Mouse (Mus musculus): ENCODE measurements around the gene Pctp.

The Pctp gene

GRCm38 (mm10) chr11:90002231-90002986 is at the start of gene Pctp:
Pctp (minus strand) TSS chr11:90002894.
- DNase-seq (ENCODE audit: low read depth): peak; percentile 86

- DNase-seq (ENCODE audit: low read depth): no peak
These were observed 47.3 kb upstream of the Pctp start for GRCm38 (mm10) chr11:90050016-90050415.

- no peak for DNase-seq (ENCODE audit: low read depth)
These were observed 44.6 kb upstream of the Pctp start for GRCm38 (mm10) chr11:90047271-90047670.

- no peak for DNase-seq (ENCODE audit: low read depth)
These were observed 43.5 kb upstream of the Pctp start for GRCm38 (mm10) chr11:90046211-90046610.

- no peak for DNase-seq (ENCODE audit: low read depth)
These were observed 41.8 kb upstream of the Pctp start for GRCm38 (mm10) chr11:90044459-90044858.

- peak; percentile 73 for DNase-seq (ENCODE audit: low read depth)
These were observed 35.3 kb upstream of the Pctp start for GRCm38 (mm10) chr11:90038022-90038421.

- DNase-seq (ENCODE audit: low read depth): peak; percentile 31
These were observed 33.7 kb upstream of the Pctp start for GRCm38 (mm10) chr11:90036416-90036815.

- peak; percentile 23 for DNase-seq (ENCODE audit: low read depth)
These were observed 32.8 kb upstream of the Pctp start for GRCm38 (mm10) chr11:90035532-90035931.

- no peak for DNase-seq (ENCODE audit: low read depth)
These were observed 32.0 kb upstream of the Pctp start for GRCm38 (mm10) chr11:90034646-90035045.

GRCm38 (mm10) chr11:90033442-90033841 is 30.7 kb upstream of the Pctp start:
- DNase-seq (ENCODE audit: low read depth): no peak

- no peak for DNase-seq (ENCODE audit: low read depth)
These were observed 30.1 kb upstream of the Pctp start for GRCm38 (mm10) chr11:90032807-90033206.

- no peak for DNase-seq (ENCODE audit: low read depth)
These were observed 28.4 kb upstream of the Pctp start for GRCm38 (mm10) chr11:90031076-90031475.

- peak; percentile 59 for DNase-seq (ENCODE audit: low read depth)
These were observed 27.9 kb upstream of the Pctp start for GRCm38 (mm10) chr11:90030557-90030956.

- DNase-seq (ENCODE audit: low read depth): no peak
These were observed 27.2 kb upstream of the Pctp start, which contains the start of gene Tmem100 for GRCm38 (mm10) chr11:90029841-90030398. Tmem100 (plus strand) TSS chr11:90030348.

- DNase-seq (ENCODE audit: low read depth): peak; percentile 95
These were observed 26.7 kb upstream of the Pctp start for GRCm38 (mm10) chr11:90029354-90029753.

GRCm38 (mm10) chr11:90028746-90029145 is 26.1 kb upstream of the Pctp start:
- no peak for DNase-seq (ENCODE audit: low read depth)

GRCm38 (mm10) chr11:90027216-90027615 is 24.5 kb upstream of the Pctp start:
- peak; percentile 72 for DNase-seq (ENCODE audit: low read depth)

GRCm38 (mm10) chr11:90026802-90027174 is 24.1 kb upstream of the Pctp start:
- peak; percentile 83 for DNase-seq (ENCODE audit: low read depth)

- peak; percentile 68 for DNase-seq (ENCODE audit: low read depth)
These were observed 23.5 kb upstream of the Pctp start for GRCm38 (mm10) chr11:90025891-90026801.

GRCm38 (mm10) chr11:90019161-90019560 is 16.5 kb upstream of the Pctp start:
- peak; percentile 73 for DNase-seq (ENCODE audit: low read depth)

GRCm38 (mm10) chr11:90015281-90015680 is 12.6 kb upstream of the Pctp start:
- no peak for DNase-seq (ENCODE audit: low read depth)

- no peak for DNase-seq (ENCODE audit: low read depth)
These were observed 11.0 kb upstream of the Pctp start for GRCm38 (mm10) chr11:90013657-90014056.

All from NIH3T3 (cell line).